Mouse (Mus musculus): ENCODE measurements at regions not wholly inside any gene's neighbourhood (a gene's known extent, or its start where the extent isn't known, plus 50 kb on each side); places are given as distances from the start of the nearest gene placed in this dataset.
A peak's percentile ranks its signal among the peaks of the same experiment; 100 is the strongest.

GRCm38 (mm10) chr11:111843728-111844258, 777.8 kb downstream of the Kcnj2 start:
- DNase-seq (ENCODE audit: low spot score): no peak

- DNase-seq (ENCODE audit: low spot score): no peak
These were observed 778.5 kb downstream of the Kcnj2 start for GRCm38 (mm10) chr11:111844382-111845027.

GRCm38 (mm10) chr11:111857288-111857687, 791.3 kb downstream of the Kcnj2 start:
- DNase-seq (ENCODE audit: low spot score): no peak

- no peak for DNase-seq (ENCODE audit: low spot score)
These were observed 792.1 kb downstream of the Kcnj2 start for GRCm38 (mm10) chr11:111858111-111858510.

- DNase-seq (ENCODE audit: low spot score): peak; percentile 1
These were observed 799.2 kb downstream of the Kcnj2 start for GRCm38 (mm10) chr11:111865143-111865542.

GRCm38 (mm10) chr11:111875406-111875805, 809.4 kb downstream of the Kcnj2 start:
- no peak for DNase-seq (ENCODE audit: low spot score)

- DNase-seq (ENCODE audit: low spot score): no peak
These were observed 814.2 kb downstream of the Kcnj2 start for GRCm38 (mm10) chr11:111880146-111880545.

- DNase-seq (ENCODE audit: low spot score): no peak
These were observed 824.1 kb downstream of the Kcnj2 start for GRCm38 (mm10) chr11:111890026-111890425.

- no peak for DNase-seq (ENCODE audit: low spot score)
These were observed 827.9 kb downstream of the Kcnj2 start for GRCm38 (mm10) chr11:111893861-111894260.

GRCm38 (mm10) chr11:111895221-111896200, 829.5 kb downstream of the Kcnj2 start:
- no peak for DNase-seq (ENCODE audit: low spot score)

GRCm38 (mm10) chr11:111897001-111897400, 831.0 kb downstream of the Kcnj2 start:
- DNase-seq (ENCODE audit: low spot score): no peak

GRCm38 (mm10) chr11:111904086-111904485, 838.1 kb downstream of the Kcnj2 start:
- peak; percentile 8 for DNase-seq (ENCODE audit: low spot score)

- DNase-seq (ENCODE audit: low spot score): no peak
These were observed 847.9 kb downstream of the Kcnj2 start for GRCm38 (mm10) chr11:111913891-111914290.

GRCm38 (mm10) chr11:111926336-111926735, 855.7 kb upstream of the Sox9 start:
- no peak for DNase-seq (ENCODE audit: low spot score)

GRCm38 (mm10) chr11:111929366-111929765, 852.7 kb upstream of the Sox9 start:
- DNase-seq (ENCODE audit: low spot score): no peak

- no peak for DNase-seq (ENCODE audit: low spot score)
These were observed 850.0 kb upstream of the Sox9 start for GRCm38 (mm10) chr11:111932052-111932451.

- no peak for DNase-seq (ENCODE audit: low spot score)
These were observed 837.7 kb upstream of the Sox9 start for GRCm38 (mm10) chr11:111944282-111944681.

GRCm38 (mm10) chr11:111945806-111946205, 836.2 kb upstream of the Sox9 start:
- DNase-seq (ENCODE audit: low spot score): no peak

- no peak for DNase-seq (ENCODE audit: low spot score)
These were observed 834.4 kb upstream of the Sox9 start for GRCm38 (mm10) chr11:111947671-111948070.

- DNase-seq (ENCODE audit: low spot score): no peak
These were observed 828.6 kb upstream of the Sox9 start for GRCm38 (mm10) chr11:111953421-111953820.

GRCm38 (mm10) chr11:111957721-111958287, 824.2 kb upstream of the Sox9 start:
- DNase-seq (ENCODE audit: low spot score): no peak

GRCm38 (mm10) chr11:111961047-111961837, 820.8 kb upstream of the Sox9 start:
- peak; percentile 30 for DNase-seq (ENCODE audit: low spot score)
